Mouse (Mus musculus) hindbrain, embryonic 14.5 days (tissue): Measurements from ENCODE around the gene Klk1b4. TPM values are rescaled to one million over a fixed set of nuclear protein-coding genes. Genes with fewer than 3 reads are reported as not detected.
A peak's percentile ranks its signal among the peaks of the same experiment; 100 is the strongest.
"Not testable (repeated sequence)": the region's sequence is repeated elsewhere in the genome, so short reads cannot be mapped to it uniquely, and the experiment has no call there.

Experiments
- ATAC-seq: fragments of 200-750 bp; cut with Nextera tagmentation; 2 replicates; pipeline ENCODE4 v1.8.0; 2017; ENCODE audit warnings: moderate number of reproducible peaks, mild to moderate bottlenecking, moderate TSS enrichment, moderate library complexity; ENCODE audit not compliant: low FRiP score
- DNase-seq: peaks from one replicate; pipeline ENCODE4 v3.0.0-alpha.2; 2015; ENCODE audit warnings: low spot score
- H3K27ac ChIP-seq: fragments of 300-500 bp; sonication (generic); 2 replicates; pipeline ENCODE4 v1.5.1; 2014; ENCODE audit warnings: mild to moderate bottlenecking, moderate library complexity
- H3K27me3 ChIP-seq: fragments of 300-500 bp; sonication (generic); 2 replicates; pipeline ENCODE4 v1.6.1; 2014; ENCODE audit warnings: mild to moderate bottlenecking, low read length, mixed read lengths; ENCODE audit not compliant: control insufficient read depth, insufficient read depth
- H3K36me3 ChIP-seq: fragments of 300-500 bp; sonication (generic); replicated peaks from 2 replicates; pipeline ENCODE4 v1.6.1; 2014; ENCODE audit not compliant: control insufficient read depth, insufficient read depth
- H3K4me1 ChIP-seq: fragments of 300-500 bp; sonication (generic); replicated peaks from 2 replicates; pipeline ENCODE4 v1.6.1; 2014; ENCODE audit warnings: antibody characterized with exemption, low read length, mixed read lengths; ENCODE audit not compliant: control insufficient read depth, insufficient read depth
- H3K4me2 ChIP-seq: fragments of 300-500 bp; sonication (generic); replicated peaks from 2 replicates; pipeline ENCODE4 v1.6.1; 2014; ENCODE audit warnings: mild to moderate bottlenecking, moderate library complexity
- H3K4me3 ChIP-seq: fragments of 300-500 bp; sonication (generic); replicated peaks from 2 replicates; pipeline ENCODE4 v1.5.1; 2014; ENCODE audit warnings: mild to moderate bottlenecking, low read length
- H3K9ac ChIP-seq: fragments of 300-500 bp; sonication (generic); 2 replicates; pipeline ENCODE4 v1.6.1; 2014
- H3K9me3 ChIP-seq: fragments of 300-500 bp; sonication (generic); 2 replicates; pipeline ENCODE4 v1.6.1; 2016; ENCODE audit warnings: low read length; ENCODE audit not compliant: control insufficient read depth
- whole genome bisulfite sequencing: fragments of 180-500 bp; shearing (Covaris S2); extraction: QIAGEN DNeasy Blood & Tissue Kit; methylation state at CpG from one replicate; pipeline ENCODE4 v1.1.7; 2014; 5-methylcytosine and 5-hydroxymethylcytosine counted together
- polyA plus RNA-seq: library from polyadenylated mRNA; unstranded; fragments of >200 nt; fragmentation: Nextera tagmentation; extraction: Ambion mirVana; gene quantifications from 2 replicates; pipeline ENCODE4 v1.2.1, GENCODE M21; 2014

Gene Klk1b4
- polyA plus RNA-seq, 1 experiment from 2014 or later: not detected

DNA sequence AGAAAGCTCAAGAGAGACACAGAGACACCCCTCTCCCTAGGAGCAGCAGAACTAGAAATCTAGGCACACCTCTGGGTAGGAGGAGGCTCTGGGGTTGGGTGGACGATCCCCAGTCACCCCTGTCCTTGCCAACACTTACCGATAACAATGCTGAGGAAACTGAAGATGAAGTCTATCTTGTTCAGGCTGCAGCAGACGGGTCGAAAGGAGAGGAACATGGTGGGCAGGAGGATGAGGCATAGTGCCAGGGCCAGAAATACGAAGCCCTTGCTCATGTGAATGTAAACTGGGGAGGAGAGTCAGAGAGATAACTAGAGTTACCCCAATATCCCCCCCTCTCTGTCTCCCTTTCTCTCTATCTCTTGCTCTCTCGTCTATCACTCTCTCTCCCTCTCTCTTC lies 15.1 kb downstream of the Klk1b4 start:
- DNase-seq, H3K9ac ChIP-seq, H3K27ac ChIP-seq, H3K4me3 ChIP-seq, ATAC-seq, H3K27me3 ChIP-seq, H3K36me3 ChIP-seq, H3K4me1 ChIP-seq, H3K4me2 ChIP-seq, H3K9me3 ChIP-seq: not testable (repeated sequence)
- WGBS: 82% methylated on average over 6 of the region's 6 CpGs

DNA sequence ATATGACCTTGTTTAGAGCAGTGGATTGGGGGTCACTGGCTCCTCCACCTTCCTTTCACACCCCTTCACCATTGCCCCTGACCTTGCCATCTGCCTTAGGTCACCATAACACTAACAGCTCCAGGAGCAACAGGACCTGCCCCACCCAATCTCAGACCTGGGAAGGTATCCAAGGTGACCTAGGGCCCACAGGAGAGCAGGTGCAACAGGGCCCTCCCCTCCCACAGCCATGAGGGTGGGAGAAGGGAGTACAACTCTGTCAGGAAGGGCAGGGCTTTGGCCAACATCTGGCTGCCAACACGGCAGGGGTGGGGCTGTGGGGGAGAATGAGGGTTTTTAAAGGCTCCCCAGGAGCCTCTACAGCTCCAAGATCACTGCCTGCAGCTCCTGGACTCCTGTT lies 17.8 kb downstream of the Klk1b4 start, which contains the start of gene Klk1:
TSS of gene Klk1 (plus strand) at position 285 of the 400 bp plus-strand sequence.
- no peak within 1 kb of the TSS for H3K27ac ChIP-seq
- H3K4me2 ChIP-seq: no peak within 1 kb of the TSS
- H3K9ac ChIP-seq: no peak within 1 kb of the TSS
- no peaks in the 10 kb centered on the region for H3K36me3 ChIP-seq
- H3K27me3 ChIP-seq: no peaks in the 10 kb centered on the region
- WGBS: 63% methylated on average over 1 of the region's 1 CpGs
- H3K9me3 ChIP-seq: no peaks in the 10 kb centered on the region
- DNase-seq (no peak), ATAC-seq (no peak)
- no peak within 1 kb of the TSS for H3K4me3 ChIP-seq
- H3K4me1 ChIP-seq: no peaks in the 10 kb centered on the region

DNA sequence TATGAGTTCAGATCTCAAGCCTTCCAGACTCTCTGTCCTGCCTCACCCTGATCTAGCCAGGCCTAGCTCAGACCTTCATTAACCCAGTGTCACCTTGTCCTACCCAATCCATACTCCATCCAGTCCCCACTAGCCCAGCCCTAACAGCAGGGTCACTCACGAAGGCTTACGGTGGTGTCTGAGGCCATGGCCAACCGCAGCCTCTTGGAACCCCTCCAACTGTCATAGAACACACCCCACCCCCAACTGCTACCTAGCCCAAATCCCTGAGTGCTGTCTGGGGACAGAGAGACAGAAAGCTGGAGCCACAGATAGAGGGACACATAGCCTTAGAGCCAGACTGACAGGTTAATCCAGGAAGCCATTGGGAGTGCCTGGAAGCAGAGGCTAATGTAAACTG lies 28.7 kb downstream of the Klk1b4 start, which contains the start of gene Gm36864:
TSS of gene Gm36864 (plus strand) at position 269 of the 400 bp plus-strand sequence.
- WGBS: 83% methylated on average over 3 of the region's 3 CpGs

DNA sequence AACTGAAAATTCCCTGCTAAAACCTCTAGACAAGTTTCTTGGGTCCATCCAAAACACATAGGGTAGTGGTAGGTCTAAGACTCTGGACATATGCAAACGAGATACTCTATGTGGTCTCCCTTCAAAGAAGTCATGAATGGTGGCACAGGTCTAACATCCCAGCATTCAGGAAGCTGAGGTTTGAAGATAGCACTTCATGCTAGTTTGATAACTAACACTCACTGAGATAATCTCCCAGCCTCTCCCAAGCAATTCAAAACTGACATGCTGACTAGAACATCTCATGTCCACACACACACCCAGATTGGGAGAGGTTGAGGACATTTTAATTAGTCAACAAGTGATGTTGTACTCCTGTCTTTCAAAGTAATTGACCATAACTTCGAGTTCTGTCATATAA lies 32.7 kb downstream of the Klk1b4 start:
- no peak overlapping the region for H3K27ac ChIP-seq
- ATAC-seq (no peak), DNase-seq (no peak)
- 52% methylated on average over 2 of the region's 2 CpGs for WGBS
- no peaks in the 10 kb centered on the region for H3K36me3 ChIP-seq
- no peaks in the 10 kb centered on the region for H3K4me1 ChIP-seq
- H3K4me3 ChIP-seq: no peak overlapping the region
- H3K4me2 ChIP-seq: no peak overlapping the region
- H3K9ac ChIP-seq: no peak overlapping the region
- no peaks in the 10 kb centered on the region for H3K9me3 ChIP-seq
- no peaks in the 10 kb centered on the region for H3K27me3 ChIP-seq

More for the DNA sequence above, 28.7 kb downstream of the Klk1b4 start, which contains the start of gene Gm36864:
- Histone ChIP-seq H3K4me2 (no peak within 1 kb of the TSS), H3K4me1 (no peaks in the 10 kb centered on the region), H3K9me3 (no peaks in the 10 kb centered on the region), H3K27me3 (no peaks in the 10 kb centered on the region), H3K9ac (no peak within 1 kb of the TSS), H3K4me3 (no peak within 1 kb of the TSS), H3K36me3 (no peaks in the 10 kb centered on the region), H3K27ac (no peak within 1 kb of the TSS)
- DNase-seq: no peak
- ATAC-seq: no peak

DNA sequence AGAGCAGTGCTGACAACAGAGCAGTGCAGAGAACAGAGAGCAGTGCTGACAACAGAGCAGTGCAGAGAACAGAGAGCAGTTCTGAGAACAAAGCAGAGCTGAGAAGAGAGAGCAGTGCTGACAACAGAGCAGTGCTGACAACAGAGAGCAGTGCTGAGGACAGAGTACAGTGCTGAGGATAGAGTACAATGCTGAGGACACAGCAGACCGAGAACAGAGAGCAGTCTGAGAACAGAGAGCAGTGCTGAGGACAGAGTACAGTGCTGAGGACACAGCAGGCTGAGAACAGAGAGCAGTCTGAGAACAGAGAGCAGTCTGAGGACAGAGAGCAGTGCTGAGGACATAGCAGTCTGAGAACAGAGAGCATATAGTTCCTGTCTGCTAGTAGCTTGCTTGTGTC lies 33.5 kb downstream of the Klk1b4 start:
- H3K4me3 ChIP-seq: no peak overlapping the region
- no peaks in the 10 kb centered on the region for H3K9me3 ChIP-seq
- no peaks in the 10 kb centered on the region for H3K36me3 ChIP-seq
- H3K4me2 ChIP-seq: no peak overlapping the region
- WGBS: 79% methylated on average over 1 of the region's 1 CpGs
- no peak for DNase-seq
- H3K9ac ChIP-seq: no peak overlapping the region
- no peaks in the 10 kb centered on the region for H3K27me3 ChIP-seq
- H3K4me1 ChIP-seq: no peaks in the 10 kb centered on the region; the same call in 1 of the 2 replicates
- ATAC-seq: no peak
- no peak overlapping the region for H3K27ac ChIP-seq

DNA sequence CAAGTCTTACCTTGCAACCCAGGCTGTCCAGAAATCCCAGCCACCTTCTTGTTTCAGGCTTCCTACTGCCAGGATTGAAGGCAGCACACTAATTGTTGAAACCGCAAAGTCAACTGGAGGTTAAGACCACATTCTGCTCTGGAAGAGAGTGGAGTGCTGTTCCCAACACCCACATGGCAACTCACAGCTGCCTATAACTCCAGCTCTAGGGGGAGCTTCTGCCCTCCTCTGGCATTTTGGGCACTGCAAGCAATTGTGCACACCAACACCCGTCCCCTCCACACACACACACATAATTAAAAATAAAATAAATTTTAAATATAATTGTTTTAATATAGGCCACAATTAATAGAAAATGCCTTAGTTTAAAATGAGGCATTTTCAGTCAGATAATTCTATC lies 33.9 kb downstream of the Klk1b4 start:
- ATAC-seq (no peak), DNase-seq (no peak)
- Histone ChIP-seq H3K9me3 (no peaks in the 10 kb centered on the region), H3K4me3 (no peak overlapping the region), H3K9ac (no peak overlapping the region), H3K27ac (no peak overlapping the region), H3K4me2 (no peak overlapping the region), H3K27me3 (no peaks in the 10 kb centered on the region), H3K4me1 (no peaks in the 10 kb centered on the region; the same call in 1 of the 2 replicates), H3K36me3 (no peaks in the 10 kb centered on the region)
- WGBS: 68% methylated on average over 2 of the region's 2 CpGs

DNA sequence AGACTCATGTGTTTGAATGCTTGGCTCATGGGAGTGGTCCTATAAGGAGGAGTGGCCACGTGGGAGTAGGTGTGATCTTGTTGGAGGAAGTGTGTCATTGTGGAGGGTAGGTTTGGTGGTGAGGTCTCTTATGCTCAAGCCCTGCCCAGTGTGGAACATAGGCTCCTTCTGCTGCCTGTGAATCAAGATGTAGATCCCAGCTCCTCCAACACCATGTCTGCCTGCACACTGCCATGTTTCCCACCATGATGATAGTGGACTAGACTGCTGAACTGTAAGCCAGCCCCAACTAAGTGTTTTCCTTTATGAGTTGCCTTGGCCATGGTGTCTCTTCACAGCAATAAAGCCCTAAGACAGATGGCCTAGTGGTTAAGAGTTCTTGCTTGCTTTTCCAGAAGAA lies 36.8 kb downstream of the Klk1b4 start:
- Histone ChIP-seq H3K27me3 (no peaks in the 10 kb centered on the region), H3K4me2 (no peak overlapping the region), H3K4me1 (peaks cover 13% of the 10 kb centered on the region), H3K9me3 (no peaks in the 10 kb centered on the region), H3K4me3 (no peak overlapping the region), H3K36me3 (peaks cover 14% of the 10 kb centered on the region), H3K27ac (no peak overlapping the region), H3K9ac (no peak overlapping the region)
- DNase-seq (no peak), ATAC-seq (no peak)
- WGBS: 53% methylated on average over 1 of the region's 1 CpGs

DNA sequence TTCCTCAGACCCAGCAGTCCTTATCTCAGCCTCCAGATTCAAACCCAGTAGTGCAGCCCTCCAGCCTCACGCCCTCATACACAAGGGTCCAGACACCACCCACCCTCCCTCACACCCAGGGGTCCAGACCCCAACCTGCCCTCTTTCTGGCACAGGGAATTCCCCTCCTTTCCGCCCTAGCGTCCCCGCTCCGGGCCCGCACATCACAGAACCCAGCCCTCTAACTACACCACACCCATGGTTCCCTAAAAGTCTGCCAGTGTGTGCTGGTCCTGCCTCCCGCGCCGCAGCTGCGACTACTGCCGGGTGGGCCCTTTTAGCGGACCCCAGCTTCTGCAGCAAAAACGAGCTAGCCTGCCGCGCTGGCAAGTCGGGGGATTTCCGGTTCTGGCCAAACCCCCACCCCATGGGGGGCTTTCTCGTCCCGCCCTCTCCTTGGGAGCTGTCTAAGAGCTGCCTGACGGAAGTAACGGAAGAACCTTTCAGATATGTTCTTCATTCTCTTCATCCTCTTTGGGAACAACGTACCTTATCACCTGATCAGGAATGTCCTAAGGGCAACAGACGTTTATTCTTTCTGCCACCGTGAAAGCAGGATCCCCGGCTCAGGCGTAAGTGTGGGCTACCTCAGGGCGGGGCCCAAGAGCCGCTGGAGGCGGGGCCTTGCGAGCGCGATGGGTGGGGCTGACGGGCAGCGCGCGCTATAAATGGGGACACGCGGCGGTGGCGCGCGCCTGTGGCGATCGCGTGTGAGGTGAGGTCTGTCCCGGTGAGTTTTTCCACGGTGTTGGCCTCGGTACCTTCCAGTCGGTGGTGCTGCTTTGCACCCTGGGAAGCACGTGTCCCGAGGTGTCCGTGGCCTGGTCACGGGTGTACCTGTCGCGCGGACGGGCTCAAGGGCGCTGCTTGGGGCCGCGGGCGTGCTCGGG lies 39.1 kb downstream of the Klk1b4 start, which contains the start of the genes 1700028J19Rik and 2410002F23Rik:
TSS of gene 1700028J19Rik (minus strand) at position 641 of the 929 bp plus-strand sequence.
TSS of gene 2410002F23Rik (plus strand) at position 668 of the 929 bp plus-strand sequence.
- no peaks in the 10 kb centered on the region for H3K9me3 ChIP-seq
- peak within 1 kb of the TSS; percentile 74 for H3K4me2 ChIP-seq
- DNase-seq (peak; percentile 96), ATAC-seq (peak; percentile 89)
- peak within 1 kb of the TSS; percentile 86 for H3K4me3 ChIP-seq
- peak within 1 kb of the TSS; percentile 96 for H3K27ac ChIP-seq
- no peaks in the 10 kb centered on the region for H3K27me3 ChIP-seq
- under 1% methylated on average over 62 of the region's 62 CpGs for WGBS
- peak within 1 kb of the TSS; percentile 96 for H3K9ac ChIP-seq
- H3K4me1 ChIP-seq: peaks cover 13% of the 10 kb centered on the region
- peaks cover 36% of the 10 kb centered on the region for H3K36me3 ChIP-seq

DNA sequence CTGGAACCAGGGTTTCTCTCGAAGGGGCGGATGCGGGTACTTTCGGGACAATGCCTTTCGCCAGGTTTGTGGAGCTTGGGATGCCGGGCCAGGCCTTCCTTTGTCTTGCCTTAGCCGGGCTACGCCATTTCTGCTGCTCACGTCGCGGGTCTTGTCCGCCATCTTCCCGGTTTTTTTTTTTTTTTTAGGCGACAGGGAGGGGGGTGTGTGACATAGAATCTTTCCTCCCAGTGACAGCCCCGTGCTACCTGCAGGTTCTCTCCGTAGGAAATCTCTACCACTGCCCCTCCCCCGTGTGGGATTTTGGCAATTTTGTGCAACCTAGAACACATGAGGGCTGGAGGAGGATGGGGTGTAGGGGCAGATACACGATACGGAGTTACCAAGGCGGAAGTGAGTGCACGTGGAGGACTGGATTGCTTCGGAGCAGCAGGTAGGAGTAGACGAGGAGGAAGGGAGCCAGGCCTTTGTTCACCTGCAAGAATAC lies 39.8 kb downstream of the Klk1b4 start:
- peaks cover 43% of the 10 kb centered on the region for H3K36me3 ChIP-seq
- WGBS: 0% methylated on average over 23 of the region's 23 CpGs
- peak overlapping the region; percentile 74 for H3K4me2 ChIP-seq
- H3K4me3 ChIP-seq: peak overlapping the region; percentile 86
- H3K4me1 ChIP-seq: peaks cover 13% of the 10 kb centered on the region
- H3K27me3 ChIP-seq: no peaks in the 10 kb centered on the region
- H3K27ac ChIP-seq: peak overlapping the region; percentile 96
- DNase-seq (peak; percentile 67), ATAC-seq (peak; percentile 10)
- no peaks in the 10 kb centered on the region for H3K9me3 ChIP-seq
- peak overlapping the region; percentile 96 for H3K9ac ChIP-seq
